Mouse (Mus musculus) liver, postnatal 0 days (tissue): ENCODE data around the gene Inpp5d.

Experiments
- CTCF ChIP-seq: sonication (generic); IDR thresholded peaks from 2 replicates; pipeline ENCODE4 v1.5.1; 2016; ENCODE audit warnings: antibody characterized with exemption, low read depth
- EP300 ChIP-seq: IDR thresholded peaks from 2 replicates; pipeline ENCODE4 v1.6.1; 2016; ENCODE audit warnings: antibody characterized with exemption, low read depth, mild to moderate bottlenecking

GRCm38 (mm10) chr1:87684791-87685190 is 64.7 kb downstream of the Inpp5d start:
- TF ChIP-seq CTCF (no peak), EP300 (no peak)
